Mouse (Mus musculus) midbrain, postnatal 0 days (tissue): ENCODE results near the gene Gm20388. TPM values are rescaled to one million over a fixed set of nuclear protein-coding genes. Genes with fewer than 3 reads are reported as not detected.
A peak's percentile ranks its signal among the peaks of the same experiment; 100 is the strongest.

Experiments used
- ATAC-seq: fragments of 200-750 bp; cut with Nextera tagmentation; 2 replicates; pipeline ENCODE4 v1.8.0; 2017; ENCODE audit warnings: moderate number of reproducible peaks, mild to moderate bottlenecking, moderate TSS enrichment, moderate library complexity; ENCODE audit not compliant: low FRiP score
- DNase-seq: peaks from one replicate; pipeline ENCODE4 v3.0.0-alpha.2; 2015; ENCODE audit warnings: low spot score
- H3K27ac ChIP-seq: fragments of 300-500 bp; sonication (generic); 2 replicates; pipeline ENCODE4 v1.5.1; 2014; ENCODE audit warnings: low read depth, mild to moderate bottlenecking, low read length, mixed read lengths
- H3K27me3 ChIP-seq: fragments of 300-500 bp; sonication (generic); 2 replicates; pipeline ENCODE4 v1.6.1; 2014; ENCODE audit warnings: low read length, control low read depth, mixed read lengths; ENCODE audit not compliant: insufficient read depth
- H3K36me3 ChIP-seq: fragments of 300-500 bp; sonication (generic); 2 replicates; pipeline ENCODE4 v1.6.1; 2014; ENCODE audit warnings: low read length, control low read depth, mixed read lengths; ENCODE audit not compliant: insufficient read depth
- H3K4me1 ChIP-seq: fragments of 300-500 bp; sonication (generic); 2 replicates; pipeline ENCODE4 v1.6.1; 2014; ENCODE audit warnings: mild to moderate bottlenecking, control low read depth, antibody characterized with exemption, low read length, mixed read lengths; ENCODE audit not compliant: insufficient read depth
- H3K4me2 ChIP-seq: fragments of 300-500 bp; sonication (generic); 2 replicates; pipeline ENCODE4 v1.6.1; 2014; ENCODE audit warnings: low read depth, mild to moderate bottlenecking, low read length, mixed read lengths; ENCODE audit not compliant: poor library complexity, severe bottlenecking
- H3K4me3 ChIP-seq: fragments of 300-500 bp; sonication (generic); 2 replicates; pipeline ENCODE4 v1.5.1; 2014; ENCODE audit warnings: low read depth, mild to moderate bottlenecking, low read length, moderate library complexity
- H3K9ac ChIP-seq: fragments of 300-500 bp; sonication (generic); replicated peaks from 2 replicates; pipeline ENCODE4 v1.6.1; 2014; ENCODE audit warnings: mild to moderate bottlenecking, low read length, moderate library complexity, mixed read lengths; ENCODE audit not compliant: poor library complexity, severe bottlenecking
- H3K9me3 ChIP-seq: fragments of 300-500 bp; sonication (generic); 2 replicates; pipeline ENCODE4 v1.6.1; 2016; ENCODE audit warnings: low read length, control low read depth
- CTCF ChIP-seq: IDR thresholded peaks from 2 replicates; pipeline ENCODE4 v1.5.1; 2016; ENCODE audit warnings: antibody characterized with exemption, mild to moderate bottlenecking
- WGBS: fragments of 180-500 bp; shearing (Covaris S2); extraction: QIAGEN DNeasy Blood & Tissue Kit; methylation state at CpG from one replicate; pipeline ENCODE4 v1.1.7; 2014; 5-methylcytosine and 5-hydroxymethylcytosine counted together
- polyA plus RNA-seq: library from polyadenylated mRNA; unstranded; fragments of >200 nt; fragmentation: Nextera tagmentation; extraction: Ambion mirVana; gene quantifications from 2 replicates; pipeline ENCODE4 v1.2.1, GENCODE M21; 2015
- total RNA-seq: library from RNA; depleted of rRNA; stranded (reverse); fragments of >200 nt; gene quantifications from 2 replicates; pipeline ENCODE4 v1.2.3, GENCODE M21; 2014; rRNA removed

Gm20388 gene
- total RNA-seq (39.0 and 74.2 TPM in 2 replicates), polyA plus RNA-seq (not detected in 2 replicates)

DNA sequence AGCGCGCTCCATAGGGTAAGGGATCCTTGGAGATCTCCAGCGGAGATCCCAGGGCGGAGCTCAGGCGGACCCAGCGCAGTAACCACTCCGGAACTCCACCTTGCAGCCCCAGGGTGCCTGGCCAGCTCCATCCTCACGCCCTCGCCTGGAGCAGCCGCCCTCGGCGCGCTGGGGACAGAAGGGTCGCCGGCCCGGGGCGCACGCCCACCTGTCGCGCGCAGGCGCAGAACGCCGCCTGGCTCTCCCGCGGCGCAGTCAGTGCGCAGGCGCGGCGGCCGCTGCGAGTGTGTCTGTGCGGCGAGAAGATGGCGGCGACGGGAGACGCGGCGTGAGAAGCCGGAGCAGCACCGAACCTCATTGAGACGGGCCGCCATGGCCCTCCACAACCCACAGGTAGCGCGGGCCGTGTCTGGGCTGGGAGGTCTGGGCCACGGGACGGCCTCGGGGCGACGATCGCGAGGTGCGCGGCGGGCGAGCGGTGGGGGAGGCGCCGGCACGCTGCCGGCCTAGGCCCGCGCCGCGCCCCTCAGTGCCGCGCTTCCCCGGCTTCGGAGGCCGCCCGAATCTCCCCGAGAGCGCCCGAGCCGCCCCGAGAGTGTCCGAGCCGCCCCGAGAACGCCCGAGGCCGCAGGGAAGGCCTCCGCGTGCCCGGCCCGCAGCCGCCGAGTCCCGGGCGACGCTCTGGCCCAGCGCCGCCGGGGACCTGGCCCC, at the start of gene Gm20388:
Gene Gm20388 (plus strand): TSS at position 295 of the 711 bp plus-strand sequence.
- Histone ChIP-seq H3K4me1 (peaks cover 23% of the 10 kb centered on the region), H3K4me3 (peak within 1 kb of the TSS; percentile 50), H3K9me3 (no peaks in the 10 kb centered on the region), H3K9ac (peak within 1 kb of the TSS; percentile 92), H3K36me3 (no peaks in the 10 kb centered on the region), H3K27ac (peak within 1 kb of the TSS; percentile 89), H3K4me2 (peak within 1 kb of the TSS; percentile 74), H3K27me3 (no peaks in the 10 kb centered on the region)
- WGBS = 1% methylated on average over 61 of the region's 97 CpGs
- no peak for TF ChIP-seq CTCF
- DNase-seq (peak; percentile 88), ATAC-seq (peak; percentile 93)

DNA sequence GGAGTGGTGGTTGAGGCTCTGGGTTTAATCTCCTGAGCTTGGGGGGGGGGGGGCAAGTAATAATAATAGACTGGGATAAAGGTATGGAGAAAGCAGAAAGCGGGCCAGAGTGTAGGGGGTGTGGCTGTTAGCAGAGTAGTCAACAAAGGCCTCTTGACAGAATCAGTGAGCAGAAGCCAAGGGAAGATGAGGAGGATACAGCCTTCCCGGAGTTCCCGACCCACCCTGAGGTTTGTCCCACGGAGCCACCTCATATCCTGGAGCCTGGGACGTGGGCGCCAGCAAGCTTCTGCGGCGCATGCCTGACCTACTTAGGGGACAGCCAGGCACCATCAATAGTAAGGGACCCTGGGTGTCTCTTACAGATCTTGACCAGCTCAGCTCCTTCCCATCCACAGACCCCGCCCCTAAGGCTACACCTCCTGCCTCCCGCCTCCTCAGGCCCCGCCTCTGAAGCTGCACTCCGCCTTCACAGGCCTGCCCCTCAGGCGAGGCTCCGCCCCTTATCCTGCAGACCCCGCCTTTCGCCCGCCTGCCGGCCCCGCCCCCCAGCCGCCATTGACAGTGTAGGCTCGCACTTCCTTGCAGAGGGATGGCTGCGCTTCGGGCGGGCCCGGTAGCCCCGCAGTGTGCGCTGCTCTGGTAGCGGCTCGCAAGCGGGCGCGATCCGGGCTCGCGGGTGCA, 48.8 kb upstream of the Gm20388 start, which contains the start of gene Klhl36:
Gene Klhl36 (plus strand): TSS at position 561 of the 684 bp plus-strand sequence.
- WGBS = under 1% methylated on average over 35 of the region's 35 CpGs
- peak within 1 kb of the TSS; percentile 89 for H3K4me3 ChIP-seq
- TF ChIP-seq CTCF = no peak

DNA sequence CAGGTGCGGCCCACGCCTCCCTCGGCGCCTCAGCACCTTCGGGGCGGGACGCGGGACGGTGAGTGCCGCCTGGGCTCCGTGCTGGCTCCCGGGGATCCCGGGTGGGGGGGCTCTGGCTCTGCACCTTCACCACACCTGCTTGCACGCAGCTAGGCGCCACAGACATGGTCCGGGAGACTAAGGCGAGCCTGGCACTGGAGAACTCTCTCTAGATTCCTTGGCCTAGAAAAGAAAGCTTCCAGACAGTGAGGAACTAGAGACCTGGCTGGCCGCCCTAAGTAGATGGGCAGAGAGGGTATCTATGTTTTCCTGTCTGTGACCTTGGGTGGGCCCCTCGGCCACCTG, 48.3 kb upstream of the Gm20388 start:
- ATAC-seq (peak; percentile 57), DNase-seq (peak; percentile 12)
- Histone ChIP-seq H3K27me3 (no peaks in the 10 kb centered on the region), H3K4me2 (peak overlapping the region; percentile 86), H3K4me1 (peaks cover 4% of the 10 kb centered on the region; the same call in 1 of the 2 replicates), H3K9me3 (no peaks in the 10 kb centered on the region), H3K27ac (peak overlapping the region; percentile 72), H3K36me3 (0 out of 2 replicates have a peak, but pooled peaks cover 4% of the 10 kb centered on the region), H3K4me3 (peak overlapping the region; percentile 89), H3K9ac (peak overlapping the region; percentile 87)
- 1% methylated on average over 17 of the region's 19 CpGs for WGBS
- TF ChIP-seq CTCF = no peak

More for the DNA sequence above, 48.8 kb upstream of the Gm20388 start, which contains the start of gene Klhl36:
- peak within 1 kb of the TSS; percentile 72 for H3K27ac ChIP-seq
- ATAC-seq (peak; percentile 93), DNase-seq (peak; percentile 95)
- 0 out of 2 replicates have a peak, but pooled peaks cover 4% of the 10 kb centered on the region for H3K36me3 ChIP-seq
- H3K9me3 ChIP-seq = no peaks in the 10 kb centered on the region
- H3K4me2 ChIP-seq = peak within 1 kb of the TSS; percentile 86
- H3K27me3 ChIP-seq = no peaks in the 10 kb centered on the region
- peaks cover 4% of the 10 kb centered on the region; the same call in 1 of the 2 replicates for H3K4me1 ChIP-seq
- peak within 1 kb of the TSS; percentile 87 for H3K9ac ChIP-seq

DNA sequence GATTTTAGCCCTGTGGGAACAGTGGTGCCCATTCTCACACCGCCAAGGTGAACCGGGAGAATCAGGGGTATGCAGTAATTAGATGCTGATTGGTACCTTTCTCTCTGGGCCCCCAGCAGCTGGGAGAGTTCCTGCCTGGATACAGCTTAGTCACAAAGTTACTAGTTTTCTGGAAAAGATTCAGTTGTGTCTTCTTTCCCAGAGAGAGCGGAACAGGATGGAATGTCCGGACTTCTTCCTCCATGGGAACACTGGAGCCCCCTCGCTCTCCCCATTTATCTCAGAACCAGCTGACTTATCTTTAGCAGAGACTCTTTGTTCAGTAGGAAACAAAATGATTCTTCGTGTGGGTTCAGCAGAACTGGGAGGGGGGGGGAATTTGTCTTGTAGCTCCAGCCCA, 47.9 kb upstream of the Gm20388 start:
- Histone ChIP-seq H3K27me3 (no peaks in the 10 kb centered on the region), H3K9me3 (no peaks in the 10 kb centered on the region), H3K4me3 (peak overlapping the region; percentile 89), H3K36me3 (0 out of 2 replicates have a peak, but pooled peaks cover 4% of the 10 kb centered on the region), H3K4me2 (peak overlapping the region; percentile 86), H3K9ac (peak overlapping the region; percentile 87), H3K27ac (peak overlapping the region; percentile 72; the same call in 1 of the 2 replicates), H3K4me1 (peaks cover 4% of the 10 kb centered on the region; the same call in 1 of the 2 replicates)
- 4% methylated on average over 6 of the region's 6 CpGs for WGBS
- TF ChIP-seq CTCF = no peak
- ATAC-seq = peak; percentile 31; the same call in 1 of the 2 replicates
- peak; percentile 9 for DNase-seq

DNA sequence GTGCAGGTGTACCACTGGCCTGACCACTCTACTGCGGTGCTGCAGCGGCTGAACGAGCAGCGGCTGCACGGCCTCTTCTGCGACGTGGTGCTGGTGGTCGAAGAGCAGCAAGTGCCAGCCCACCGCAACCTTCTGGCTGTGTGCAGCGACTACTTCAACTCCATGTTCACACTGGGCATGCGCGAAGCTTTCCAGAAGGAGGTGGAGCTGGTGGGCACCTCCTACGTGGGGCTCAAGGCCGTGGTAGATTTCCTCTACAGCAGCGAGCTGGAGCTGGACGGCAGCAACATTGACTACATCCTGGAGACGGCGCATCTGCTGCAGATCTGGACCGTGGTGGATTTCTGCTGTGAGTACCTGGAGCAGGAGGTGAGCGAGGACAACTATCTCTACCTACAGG, 41.0 kb upstream of the Gm20388 start:
- H3K27ac ChIP-seq = no peak overlapping the region
- no peaks in the 10 kb centered on the region for H3K27me3 ChIP-seq
- DNase-seq = no peak
- 86% methylated on average over 20 of the region's 20 CpGs for WGBS
- no peak overlapping the region for H3K4me2 ChIP-seq
- H3K9me3 ChIP-seq = no peaks in the 10 kb centered on the region
- ATAC-seq = no peak
- peaks cover 35% of the 10 kb centered on the region for H3K36me3 ChIP-seq
- H3K9ac ChIP-seq = no peak overlapping the region
- TF ChIP-seq CTCF = no peak
- no peak overlapping the region for H3K4me3 ChIP-seq
- no peaks in the 10 kb centered on the region for H3K4me1 ChIP-seq
